Mouse (Mus musculus) embryonic facial prominence, embryonic 13.5 days (tissue): Measurements from ENCODE around the gene Hirip3. TPM values are rescaled to one million over a fixed set of nuclear protein-coding genes. Genes with fewer than 3 reads are reported as not detected.

Source experiments
- ATAC-seq: fragments of 200-750 bp; cut with Nextera tagmentation; 2 replicates; pipeline ENCODE4 v1.8.0; 2017; ENCODE audit warnings: low read depth; ENCODE audit not compliant: insufficient number of reproducible peaks, insufficient read depth, low FRiP score, low TSS enrichment
- H3K27ac ChIP-seq: fragments of 300-500 bp; sonication (generic); 2 replicates; pipeline ENCODE4 v1.5.1; 2015; ENCODE audit warnings: moderate library complexity, mild to moderate bottlenecking, inconsistent platforms
- H3K27me3 ChIP-seq: fragments of 300-500 bp; sonication (generic); 2 replicates; pipeline ENCODE4 v1.6.1; 2015; ENCODE audit warnings: mild to moderate bottlenecking, inconsistent platforms
- H3K36me3 ChIP-seq: fragments of 300-500 bp; sonication (generic); 2 replicates; pipeline ENCODE4 v1.6.1; 2015; ENCODE audit warnings: mild to moderate bottlenecking, inconsistent platforms
- H3K4me1 ChIP-seq: fragments of 300-500 bp; sonication (generic); 2 replicates; pipeline ENCODE4 v1.6.1; 2015; ENCODE audit warnings: inconsistent platforms
- H3K4me2 ChIP-seq: fragments of 300-500 bp; sonication (generic); 2 replicates; pipeline ENCODE4 v1.6.1; 2015; ENCODE audit warnings: moderate library complexity, mild to moderate bottlenecking, inconsistent platforms
- H3K4me3 ChIP-seq: fragments of 300-500 bp; sonication (generic); 2 replicates; pipeline ENCODE4 v1.5.1; 2015; ENCODE audit warnings: mild to moderate bottlenecking, inconsistent platforms
- H3K9ac ChIP-seq: fragments of 300-500 bp; sonication (generic); 2 replicates; pipeline ENCODE4 v1.6.1; 2015; ENCODE audit warnings: mild to moderate bottlenecking, inconsistent platforms
- H3K9me3 ChIP-seq: fragments of 300-500 bp; sonication (generic); 2 replicates; pipeline ENCODE4 v1.6.1; 2016; ENCODE audit warnings: inconsistent platforms
- WGBS: fragments of 180-500 bp; shearing (Covaris S2); methylation state at CpG from one replicate; pipeline ENCODE4 v1.1.7; 2015; ENCODE audit warnings: mixed read lengths; 5-methylcytosine and 5-hydroxymethylcytosine counted together
- polyA plus RNA-seq: library from polyadenylated mRNA; unstranded; fragments of >200 nt; fragmentation: Nextera tagmentation; extraction: Ambion mirVana; gene quantifications from 2 replicates; pipeline ENCODE4 v1.2.1, GENCODE M21; 2015

Hirip3 gene
- polyA plus RNA-seq, 1 experiment from 2014 or later, result 37.5 TPM

DNA sequence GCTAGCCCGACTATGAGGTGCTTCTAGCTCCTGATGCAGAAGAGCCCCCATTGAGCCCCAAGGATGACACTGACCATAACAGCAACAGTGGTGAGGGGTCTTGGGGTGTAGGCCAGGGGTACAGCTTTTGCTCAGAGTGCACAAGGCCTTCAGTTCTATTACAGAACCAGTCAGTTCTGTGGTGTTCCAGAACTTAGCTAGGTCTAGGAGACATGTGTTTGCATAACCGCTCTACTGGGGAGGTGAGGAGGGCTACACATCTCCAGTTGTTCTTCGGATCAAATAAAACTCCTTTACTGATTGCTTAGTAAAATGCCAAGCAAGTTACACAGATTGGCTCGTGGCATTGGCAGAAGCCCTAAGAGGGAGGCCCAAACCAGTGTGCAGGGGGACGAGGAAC is 30.2 kb upstream of the Hirip3 start, which contains the start of gene 4930451I11Rik:
Gene 4930451I11Rik (minus strand): TSS at position 101 of the 400 bp plus-strand sequence.
- no peak for ATAC-seq
- H3K9me3 ChIP-seq, result no peaks in the 10 kb centered on the region
- WGBS, result 58% methylated on average over 5 of the region's 5 CpGs
- peaks cover 24% of the 10 kb centered on the region for H3K27me3 ChIP-seq
- H3K36me3 ChIP-seq, result no peaks in the 10 kb centered on the region
- no peak within 1 kb of the TSS for H3K9ac ChIP-seq
- peak within 1 kb of the TSS; percentile 35 for H3K4me3 ChIP-seq
- H3K27ac ChIP-seq, result no peak within 1 kb of the TSS
- peaks cover 9% of the 10 kb centered on the region for H3K4me1 ChIP-seq
- H3K4me2 ChIP-seq, result peak within 1 kb of the TSS; percentile 57

GRCm38 (mm10) chr7:126832036-126832598 is 29.7 kb upstream of the Hirip3 start:
- ATAC-seq, result 0 out of 2 replicates have a peak, but pooled peaks have one; percentile 27
- peak overlapping the region; percentile 35 for H3K4me3 ChIP-seq
- H3K36me3 ChIP-seq, result no peaks in the 10 kb centered on the region
- H3K27me3 ChIP-seq, result peaks cover 24% of the 10 kb centered on the region
- no peak overlapping the region for H3K27ac ChIP-seq
- no peak overlapping the region for H3K9ac ChIP-seq
- H3K9me3 ChIP-seq, result no peaks in the 10 kb centered on the region
- WGBS, result under 1% methylated on average over 21 of the region's 21 CpGs
- H3K4me1 ChIP-seq, result peaks cover 9% of the 10 kb centered on the region
- H3K4me2 ChIP-seq, result peak overlapping the region; percentile 57

DNA sequence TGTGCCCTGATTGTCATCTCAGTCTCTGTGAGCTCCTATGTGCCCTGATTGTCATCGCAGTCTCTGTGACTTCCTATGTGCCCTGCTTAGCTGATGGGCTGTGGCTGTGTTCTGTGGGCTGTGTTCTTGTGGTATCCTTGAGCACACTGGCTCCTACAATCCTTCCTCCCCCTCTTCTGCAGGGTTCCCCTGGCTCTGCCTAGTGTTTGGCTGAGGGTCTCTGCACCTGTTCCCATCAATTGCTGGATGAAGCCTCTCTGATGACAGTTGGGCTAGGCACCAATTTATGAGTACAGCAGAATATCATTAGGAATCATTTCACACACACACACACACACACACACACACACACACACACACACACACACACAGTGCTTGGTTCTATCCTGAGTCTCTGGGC is 28.5 kb upstream of the Hirip3 start:
- Histone ChIP-seq H3K27ac (no peak overlapping the region), H3K4me3 (no peak overlapping the region), H3K4me1 (peaks cover 9% of the 10 kb centered on the region), H3K27me3 (peaks cover 21% of the 10 kb centered on the region), H3K4me2 (no peak overlapping the region), H3K9me3 (no peaks in the 10 kb centered on the region), H3K36me3 (no peaks in the 10 kb centered on the region), H3K9ac (no peak overlapping the region)
- 95% methylated on average over 1 of the region's 1 CpGs for WGBS
- no peak for ATAC-seq

DNA sequence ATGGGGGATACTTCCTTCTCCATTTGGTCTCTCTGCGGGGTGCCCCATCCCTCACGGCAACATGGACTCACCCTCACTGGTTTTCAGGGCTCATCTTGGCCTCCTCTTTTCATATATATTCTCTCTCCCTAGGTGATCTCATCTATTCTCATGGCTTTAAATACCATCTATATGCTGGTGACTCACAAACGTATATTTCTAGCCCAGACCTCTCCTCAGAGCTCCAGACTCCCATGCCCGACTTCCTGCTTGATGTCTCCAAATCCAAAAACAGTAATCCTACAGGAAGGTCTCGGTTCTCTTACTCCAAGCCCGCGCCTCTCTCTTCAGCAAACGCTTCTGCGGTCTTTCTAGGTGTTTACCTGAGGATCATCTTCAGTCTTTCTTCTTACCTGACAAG is 18.5 kb upstream of the Hirip3 start:
- H3K36me3 ChIP-seq, result no peaks in the 10 kb centered on the region
- 80% methylated on average over 9 of the region's 9 CpGs for WGBS

DNA sequence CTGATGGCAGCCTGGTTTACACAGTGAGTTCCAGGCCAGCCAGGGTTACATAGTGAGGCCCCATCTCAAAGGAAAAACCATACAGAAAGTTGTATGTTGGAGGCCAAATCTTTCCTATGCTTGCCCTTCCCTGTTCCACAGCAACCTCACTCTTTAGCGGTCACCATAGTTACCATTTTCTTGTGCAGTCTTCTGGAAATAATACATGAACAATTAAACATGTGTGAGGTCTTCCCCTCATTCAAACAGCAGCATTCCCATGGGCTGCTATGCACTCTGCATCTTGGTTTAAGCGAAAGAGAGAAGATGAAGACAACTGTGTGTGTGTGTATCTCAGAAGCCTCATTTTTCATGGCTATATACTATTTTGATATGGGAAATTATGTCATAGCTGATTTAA is 16.3 kb upstream of the Hirip3 start:
- WGBS, result 84% methylated on average over 2 of the region's 2 CpGs
- Histone ChIP-seq H3K36me3 (no peaks in the 10 kb centered on the region), H3K9me3 (peaks cover 6% of the 10 kb centered on the region; the same call in 1 of the 2 replicates)

More for the DNA sequence above, 18.5 kb upstream of the Hirip3 start:
- Histone ChIP-seq H3K27me3 (peaks cover 19% of the 10 kb centered on the region), H3K9ac (no peak overlapping the region), H3K27ac (no peak overlapping the region), H3K4me2 (no peak overlapping the region), H3K9me3 (peaks cover 6% of the 10 kb centered on the region; the same call in 1 of the 2 replicates), H3K4me3 (no peak overlapping the region), H3K4me1 (peaks cover 9% of the 10 kb centered on the region)
- ATAC-seq, result no peak

DNA sequence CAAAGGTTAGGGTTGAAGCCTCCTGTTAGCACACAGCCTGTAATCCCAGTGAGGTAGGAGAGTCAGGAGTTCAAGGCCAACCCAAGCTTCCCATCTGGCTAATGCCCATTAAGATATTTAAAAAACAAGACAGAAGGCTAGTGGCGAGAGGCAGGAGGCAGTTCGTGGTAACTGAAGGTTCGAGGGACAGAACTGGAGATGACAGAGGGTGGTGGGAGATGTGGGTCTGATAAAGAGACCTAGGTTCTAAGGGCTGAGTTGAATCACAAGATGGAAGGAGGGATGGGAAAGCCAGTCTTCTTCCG is 14.7 kb upstream of the Hirip3 start, which contains the start of gene Doc2a:
Gene Doc2a (plus strand): TSS at position 301 of the 305 bp plus-strand sequence.
- Histone ChIP-seq H3K4me1 (peaks cover 29% of the 10 kb centered on the region), H3K9me3 (no peaks in the 10 kb centered on the region), H3K9ac (peak within 1 kb of the TSS; percentile 75), H3K36me3 (peaks cover 6% of the 10 kb centered on the region), H3K27me3 (peaks cover 45% of the 10 kb centered on the region), H3K4me2 (peak within 1 kb of the TSS; percentile 100), H3K27ac (no peak within 1 kb of the TSS), H3K4me3 (peak within 1 kb of the TSS; percentile 56)
- ATAC-seq, result no peak
- 26% methylated on average over 4 of the region's 4 CpGs for WGBS

More for the DNA sequence above, 16.3 kb upstream of the Hirip3 start:
- no peak overlapping the region for H3K27ac ChIP-seq
- peaks cover 41% of the 10 kb centered on the region for H3K27me3 ChIP-seq
- H3K9ac ChIP-seq, result no peak overlapping the region
- no peak overlapping the region for H3K4me2 ChIP-seq
- no peak overlapping the region for H3K4me3 ChIP-seq
- no peak for ATAC-seq
- peaks cover 17% of the 10 kb centered on the region for H3K4me1 ChIP-seq

- peak overlapping the region; percentile 56 for H3K4me3 ChIP-seq
- WGBS, result 2% methylated on average over 67 of the region's 74 CpGs
Observed at GRCm38 (mm10) chr7:126847421-126848398, 14.1 kb upstream of the Hirip3 start.

DNA sequence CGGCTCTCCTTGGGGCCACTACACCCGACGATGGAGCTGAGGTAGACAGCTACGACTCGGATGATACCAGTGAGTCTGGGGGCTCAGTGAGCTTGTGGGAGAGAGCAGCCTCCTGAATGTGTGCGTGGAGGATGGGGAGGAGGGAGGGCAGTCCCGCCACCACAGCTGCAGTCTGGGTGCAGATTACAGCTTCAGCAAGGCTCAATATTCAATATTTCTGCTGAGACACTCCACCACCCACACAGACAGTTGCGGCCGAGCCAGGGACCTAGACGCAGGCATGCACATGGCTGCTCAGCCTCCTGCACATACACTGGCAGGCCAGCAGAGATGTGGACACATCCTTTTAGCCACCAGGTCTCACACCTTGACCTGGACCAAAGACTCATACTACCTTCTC is 13.0 kb upstream of the Hirip3 start:
- 20% methylated on average over 10 of the region's 10 CpGs for WGBS
- Histone ChIP-seq H3K27ac (no peak overlapping the region), H3K9ac (peak overlapping the region; percentile 75), H3K4me2 (peak overlapping the region; percentile 100), H3K27me3 (peaks cover 45% of the 10 kb centered on the region), H3K4me1 (peaks cover 29% of the 10 kb centered on the region), H3K9me3 (no peaks in the 10 kb centered on the region), H3K36me3 (peaks cover 23% of the 10 kb centered on the region), H3K4me3 (peak overlapping the region; percentile 56)
- no peak for ATAC-seq

More at GRCm38 (mm10) chr7:126847421-126848398, 14.1 kb upstream of the Hirip3 start:
- peaks cover 45% of the 10 kb centered on the region for H3K27me3 ChIP-seq
- H3K9ac ChIP-seq, result peak overlapping the region; percentile 75
- H3K36me3 ChIP-seq, result peaks cover 12% of the 10 kb centered on the region
- no peaks in the 10 kb centered on the region for H3K9me3 ChIP-seq
- H3K4me2 ChIP-seq, result peak overlapping the region; percentile 100
- H3K27ac ChIP-seq, result no peak overlapping the region
- peaks cover 29% of the 10 kb centered on the region for H3K4me1 ChIP-seq
- ATAC-seq, result no peak

GRCm38 (mm10) chr7:126850161-126850560 is 11.6 kb upstream of the Hirip3 start:
- Histone ChIP-seq H3K36me3 (peaks cover 37% of the 10 kb centered on the region), H3K27ac (no peak overlapping the region), H3K4me2 (no peak overlapping the region), H3K4me1 (peaks cover 29% of the 10 kb centered on the region), H3K9me3 (no peaks in the 10 kb centered on the region), H3K9ac (no peak overlapping the region), H3K4me3 (no peak overlapping the region), H3K27me3 (peaks cover 45% of the 10 kb centered on the region)
- 87% methylated on average over 6 of the region's 6 CpGs for WGBS
- no peak for ATAC-seq

GRCm38 (mm10) chr7:126851192-126851591 is 10.6 kb upstream of the Hirip3 start:
- peak overlapping the region; percentile 54; the same call in 1 of the 2 replicates for H3K9ac ChIP-seq
- no peak overlapping the region for H3K4me2 ChIP-seq
- H3K27me3 ChIP-seq, result peaks cover 45% of the 10 kb centered on the region
- H3K4me1 ChIP-seq, result peaks cover 29% of the 10 kb centered on the region
- 23% methylated on average over 12 of the region's 12 CpGs for WGBS
- H3K36me3 ChIP-seq, result peaks cover 47% of the 10 kb centered on the region
- no peaks in the 10 kb centered on the region for H3K9me3 ChIP-seq
- ATAC-seq, result no peak
- H3K27ac ChIP-seq, result no peak overlapping the region
- no peak overlapping the region for H3K4me3 ChIP-seq

GRCm38 (mm10) chr7:126853454-126853853 is 8.3 kb upstream of the Hirip3 start:
- Histone ChIP-seq H3K9ac (no peak overlapping the region), H3K9me3 (no peaks in the 10 kb centered on the region), H3K4me3 (no peak overlapping the region), H3K36me3 (peaks cover 69% of the 10 kb centered on the region), H3K27ac (no peak overlapping the region), H3K27me3 (peaks cover 25% of the 10 kb centered on the region), H3K4me1 (peaks cover 23% of the 10 kb centered on the region), H3K4me2 (no peak overlapping the region)
- no peak for ATAC-seq
- WGBS, result 90% methylated on average over 5 of the region's 5 CpGs
